Mouse (Mus musculus) intestine, embryonic 16.5 days (tissue): ENCODE measurements at regions not wholly inside any gene's neighbourhood (a gene's known extent, or its start where the extent isn't known, plus 50 kb on each side); places are given as distances from the start of the nearest gene placed in this dataset.
A peak's percentile ranks its signal among the peaks of the same experiment; 100 is the strongest.

Source experiments
- ATAC-seq: fragments of 200-750 bp; cut with Nextera tagmentation; 2 replicates; pipeline ENCODE4 v1.8.0; 2017; ENCODE audit warnings: moderate TSS enrichment, moderate library complexity
- H3K27ac ChIP-seq: fragments of 300-500 bp; sonication (generic); 2 replicates; pipeline ENCODE4 v1.5.1; 2014; ENCODE audit warnings: mild to moderate bottlenecking, low read length
- H3K27me3 ChIP-seq: fragments of 300-500 bp; sonication (generic); replicated peaks from 2 replicates; pipeline ENCODE4 v1.6.1; 2014; ENCODE audit warnings: low read length, control low read depth, mixed read lengths; ENCODE audit not compliant: control insufficient read depth, insufficient read depth
- H3K36me3 ChIP-seq: fragments of 300-500 bp; sonication (generic); 2 replicates; pipeline ENCODE4 v1.6.1; 2014; ENCODE audit warnings: low read length, control low read depth; ENCODE audit not compliant: control insufficient read depth, insufficient read depth
- H3K4me1 ChIP-seq: fragments of 300-500 bp; sonication (generic); 2 replicates; pipeline ENCODE4 v1.6.1; 2014; ENCODE audit warnings: low read length, control low read depth, mixed read lengths; ENCODE audit not compliant: control insufficient read depth, insufficient read depth
- H3K4me2 ChIP-seq: fragments of 300-500 bp; sonication (generic); 2 replicates; pipeline ENCODE4 v1.6.1; 2014; ENCODE audit warnings: low read depth, low read length, control low read depth
- H3K4me3 ChIP-seq: fragments of 300-500 bp; sonication (generic); 2 replicates; pipeline ENCODE4 v1.5.1; 2014; ENCODE audit warnings: mild to moderate bottlenecking, low read length
- H3K9ac ChIP-seq: fragments of 300-500 bp; sonication (generic); 2 replicates; pipeline ENCODE4 v1.6.1; 2014; ENCODE audit warnings: low read depth, low read length
- H3K9me3 ChIP-seq: fragments of 300-500 bp; sonication (generic); 2 replicates; pipeline ENCODE4 v1.6.1; 2016; ENCODE audit warnings: low read length, control low read depth; ENCODE audit not compliant: control insufficient read depth
- WGBS: fragments of 180-500 bp; shearing (Covaris S2); extraction: QIAGEN DNeasy Blood & Tissue Kit; methylation state at CpG from one replicate; pipeline ENCODE4 v1.1.7; 2014; 5-methylcytosine and 5-hydroxymethylcytosine counted together

GRCm38 (mm10) chr4:45657350-45657978, 125.2 kb upstream of the Shb start:
- Histone ChIP-seq H3K4me3 (no peak overlapping the region), H3K9ac (no peak overlapping the region), H3K27me3 (no peaks in the 10 kb centered on the region), H3K4me2 (no peak overlapping the region), H3K27ac (peak overlapping the region; percentile 1; the same call in 1 of the 2 replicates), H3K9me3 (no peaks in the 10 kb centered on the region), H3K36me3 (no peaks in the 10 kb centered on the region), H3K4me1 (0 out of 2 replicates have a peak, but pooled peaks cover 3% of the 10 kb centered on the region)
- 26% methylated on average over 5 of the region's 5 CpGs for WGBS
- ATAC-seq = peak; percentile 97

- Histone ChIP-seq H3K4me2 (no peak overlapping the region), H3K4me3 (no peak overlapping the region), H3K36me3 (no peaks in the 10 kb centered on the region), H3K4me1 (0 out of 2 replicates have a peak, but pooled peaks cover 3% of the 10 kb centered on the region), H3K9ac (no peak overlapping the region), H3K27ac (no peak overlapping the region), H3K27me3 (no peaks in the 10 kb centered on the region), H3K9me3 (no peaks in the 10 kb centered on the region)
- no peak for ATAC-seq
- WGBS = 60% methylated on average over 5 of the region's 5 CpGs
Observed at GRCm38 (mm10) chr4:45655780-45656179, 123.5 kb upstream of the Shb start.

- ATAC-seq = no peak
- H3K27me3 ChIP-seq = no peaks in the 10 kb centered on the region
- no peak overlapping the region for H3K27ac ChIP-seq
- no peak overlapping the region for H3K4me3 ChIP-seq
- H3K9ac ChIP-seq = no peak overlapping the region
- no peak overlapping the region for H3K4me2 ChIP-seq
- 0 out of 2 replicates have a peak, but pooled peaks cover 3% of the 10 kb centered on the region for H3K4me1 ChIP-seq
- 29% methylated on average over 4 of the region's 4 CpGs for WGBS
- no peaks in the 10 kb centered on the region for H3K36me3 ChIP-seq
- H3K9me3 ChIP-seq = no peaks in the 10 kb centered on the region
Observed at GRCm38 (mm10) chr4:45654804-45655155, 122.5 kb upstream of the Shb start.

GRCm38 (mm10) chr4:45654019-45654803, 121.9 kb upstream of the Shb start:
- H3K9ac ChIP-seq = no peak overlapping the region
- H3K4me2 ChIP-seq = no peak overlapping the region
- H3K9me3 ChIP-seq = no peaks in the 10 kb centered on the region
- 26% methylated on average over 14 of the region's 14 CpGs for WGBS
- H3K27ac ChIP-seq = no peak overlapping the region
- no peak overlapping the region for H3K4me3 ChIP-seq
- H3K27me3 ChIP-seq = no peaks in the 10 kb centered on the region
- no peak for ATAC-seq
- 0 out of 2 replicates have a peak, but pooled peaks cover 3% of the 10 kb centered on the region for H3K4me1 ChIP-seq
- H3K36me3 ChIP-seq = no peaks in the 10 kb centered on the region

GRCm38 (mm10) chr4:45648884-45649577, 116.8 kb upstream of the Shb start:
- Histone ChIP-seq H3K4me3 (no peak overlapping the region), H3K36me3 (no peaks in the 10 kb centered on the region), H3K4me2 (no peak overlapping the region), H3K27me3 (no peaks in the 10 kb centered on the region), H3K9me3 (no peaks in the 10 kb centered on the region), H3K9ac (no peak overlapping the region), H3K4me1 (peaks cover 3% of the 10 kb centered on the region; the same call in 1 of the 2 replicates), H3K27ac (no peak overlapping the region)
- 82% methylated on average over 9 of the region's 9 CpGs for WGBS
- no peak for ATAC-seq

GRCm38 (mm10) chr4:45647514-45647913, 115.2 kb upstream of the Shb start:
- Histone ChIP-seq H3K4me2 (no peak overlapping the region), H3K9ac (no peak overlapping the region), H3K36me3 (no peaks in the 10 kb centered on the region), H3K4me3 (no peak overlapping the region), H3K27ac (no peak overlapping the region), H3K4me1 (peaks cover 3% of the 10 kb centered on the region; the same call in 1 of the 2 replicates), H3K9me3 (no peaks in the 10 kb centered on the region), H3K27me3 (no peaks in the 10 kb centered on the region)
- 68% methylated on average over 3 of the region's 3 CpGs for WGBS
- ATAC-seq = no peak

- WGBS = 82% methylated on average over 10 of the region's 10 CpGs
Observed at GRCm38 (mm10) chr4:45642604-45643003, 110.3 kb upstream of the Shb start.

GRCm38 (mm10) chr4:45641272-45641671, 109.0 kb upstream of the Shb start:
- Histone ChIP-seq H3K27ac (no peak overlapping the region), H3K4me3 (no peak overlapping the region), H3K9me3 (no peaks in the 10 kb centered on the region), H3K9ac (no peak overlapping the region), H3K4me2 (no peak overlapping the region), H3K36me3 (no peaks in the 10 kb centered on the region), H3K4me1 (0 out of 2 replicates have a peak, but pooled peaks cover 2% of the 10 kb centered on the region), H3K27me3 (no peaks in the 10 kb centered on the region)
- 60% methylated on average over 5 of the region's 5 CpGs for WGBS
- ATAC-seq = peak; percentile 6; the same call in 1 of the 2 replicates

More at GRCm38 (mm10) chr4:45642604-45643003, 110.3 kb upstream of the Shb start:
- Histone ChIP-seq H3K27ac (no peak overlapping the region), H3K4me1 (peaks cover 5% of the 10 kb centered on the region; the same call in 1 of the 2 replicates), H3K4me2 (no peak overlapping the region), H3K9me3 (no peaks in the 10 kb centered on the region), H3K4me3 (no peak overlapping the region), H3K27me3 (no peaks in the 10 kb centered on the region), H3K9ac (no peak overlapping the region), H3K36me3 (no peaks in the 10 kb centered on the region)
- no peak for ATAC-seq

GRCm38 (mm10) chr4:45640713-45641112, 108.4 kb upstream of the Shb start:
- no peak overlapping the region for H3K9ac ChIP-seq
- no peak overlapping the region for H3K27ac ChIP-seq
- H3K4me2 ChIP-seq = no peak overlapping the region
- ATAC-seq = peak; percentile 84
- no peaks in the 10 kb centered on the region for H3K9me3 ChIP-seq
- 39% methylated on average over 11 of the region's 11 CpGs for WGBS
- H3K27me3 ChIP-seq = no peaks in the 10 kb centered on the region
- H3K4me1 ChIP-seq = 0 out of 2 replicates have a peak, but pooled peaks cover 2% of the 10 kb centered on the region
- no peak overlapping the region for H3K4me3 ChIP-seq
- no peaks in the 10 kb centered on the region for H3K36me3 ChIP-seq
